Mouse (Mus musculus): Measurements from ENCODE around the gene Basp1.

Gene Basp1

DNA sequence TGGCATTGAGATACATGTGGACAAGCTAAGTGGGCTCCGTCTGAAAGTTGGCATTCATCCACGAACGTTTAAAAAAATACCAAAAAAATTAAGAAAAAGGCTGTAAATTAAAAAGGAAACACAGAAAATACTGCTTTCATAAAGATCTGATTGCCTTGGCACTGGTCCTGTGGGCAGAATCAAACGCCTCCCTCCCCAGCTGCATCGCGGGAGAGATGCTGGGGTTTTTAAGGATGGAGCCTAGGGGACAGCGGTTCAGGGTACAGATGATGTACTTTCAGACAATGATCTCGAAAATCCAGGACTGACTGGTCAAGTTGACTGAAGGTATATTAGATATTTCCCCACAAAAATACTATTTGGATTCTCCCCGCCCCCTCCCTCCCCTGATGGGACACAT lies 49.9 kb downstream of the Basp1 start:
- no peak for DNase-seq (ENCODE audit: low spot score)

DNA sequence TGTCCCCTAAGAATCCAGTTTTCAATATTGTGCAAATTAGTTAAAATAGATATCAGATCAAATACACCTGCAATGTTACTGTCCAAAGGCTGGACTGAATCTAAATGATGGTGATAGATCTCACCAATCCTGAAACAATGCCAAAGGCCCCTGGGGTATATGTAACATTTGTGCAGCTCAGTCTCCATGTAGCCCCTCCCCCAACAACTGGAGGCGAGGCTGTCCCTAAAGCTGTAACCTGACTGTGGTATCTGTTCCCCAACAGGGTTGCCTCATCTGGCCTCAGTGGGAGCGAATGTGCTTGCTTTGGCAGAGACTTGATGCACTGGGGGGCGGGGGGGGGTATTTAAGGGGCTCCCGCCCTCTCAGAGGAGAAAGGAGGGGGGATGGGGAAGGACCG lies 52.7 kb downstream of the Basp1 start:
- no peak for DNase-seq (ENCODE audit: low spot score)

DNA sequence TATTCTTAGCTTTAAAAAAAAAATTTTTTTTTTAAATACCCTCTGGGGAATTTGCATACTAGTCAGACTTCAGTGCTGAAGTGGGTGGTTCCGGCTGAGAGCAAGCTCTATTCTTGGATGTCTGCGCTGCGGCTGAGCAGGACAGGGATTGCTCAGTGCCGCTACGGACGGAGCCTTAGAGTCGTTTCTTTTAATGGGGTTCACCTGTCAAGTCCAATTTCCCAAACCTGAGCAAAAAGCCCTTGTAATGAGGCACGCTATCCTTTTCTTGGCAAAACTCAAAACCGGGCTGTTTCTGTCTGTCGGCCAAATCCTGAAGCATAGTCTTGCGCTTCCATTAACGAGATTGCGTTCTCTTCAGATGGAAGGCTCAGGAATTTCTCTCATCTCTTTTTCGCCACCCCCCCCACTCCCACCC lies 54.9 kb downstream of the Basp1 start:
- DNase-seq (ENCODE audit: low spot score), result no peak

DNA sequence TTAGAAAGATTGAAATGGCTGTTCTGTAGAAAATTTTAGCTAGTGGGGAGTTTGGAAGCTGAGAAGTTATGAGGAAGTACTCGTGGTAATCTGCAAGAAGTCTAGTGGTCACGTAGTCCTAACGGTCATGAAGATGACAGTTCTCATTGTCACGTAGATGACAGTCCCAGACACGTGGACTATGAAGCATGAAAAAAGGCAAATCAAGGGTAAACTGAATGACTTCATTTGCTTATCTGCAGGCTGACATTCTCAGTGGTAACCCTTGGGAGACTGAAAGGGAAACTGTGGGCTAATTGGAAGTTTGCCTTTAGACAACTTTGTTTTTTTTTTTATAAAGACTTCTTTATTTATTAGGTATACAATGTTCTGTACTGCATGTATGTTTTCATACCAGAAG lies 58.2 kb downstream of the Basp1 start:
- DNase-seq (ENCODE audit: low spot score), result no peak

DNA sequence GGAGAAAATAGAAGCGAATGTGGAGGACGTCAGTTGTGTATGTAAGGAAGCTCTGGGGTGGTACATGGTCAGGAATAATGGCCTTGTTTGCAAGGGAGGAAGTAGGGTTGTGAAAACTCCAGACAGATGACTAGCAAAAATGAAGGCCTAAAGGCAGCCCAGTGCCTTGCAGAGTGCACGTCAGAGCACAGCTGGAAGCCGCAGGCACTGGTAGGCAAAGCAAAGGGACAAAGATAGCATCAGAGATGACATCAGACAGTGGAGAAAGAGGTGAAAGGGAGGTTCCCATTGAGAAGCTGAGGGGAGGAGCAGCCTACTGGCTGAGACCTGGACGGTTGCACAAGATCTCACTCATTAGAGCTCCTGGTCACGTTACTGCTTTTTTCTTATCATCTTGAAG lies 58.8 kb downstream of the Basp1 start:
- DNase-seq (ENCODE audit: low spot score), result no peak

DNA sequence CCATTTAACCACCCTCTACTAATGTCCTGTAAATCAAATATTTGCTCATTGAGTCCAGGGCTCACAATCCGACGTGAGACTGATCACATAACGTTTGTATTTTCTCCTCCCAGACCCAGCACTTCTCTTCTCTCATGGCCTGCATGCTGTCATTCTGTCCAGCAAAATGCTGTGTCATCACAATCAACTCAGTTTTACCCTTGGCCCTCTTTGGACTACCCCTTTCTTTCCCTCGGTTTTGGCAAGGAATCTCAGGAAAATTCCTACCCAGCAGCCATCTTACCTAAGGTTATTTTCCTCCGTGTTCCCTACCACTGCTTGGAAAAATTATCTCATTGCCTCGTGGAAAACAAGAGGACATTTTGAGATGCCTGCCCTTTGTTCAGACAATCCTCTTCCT lies 60.1 kb downstream of the Basp1 start:
- no peak for DNase-seq (ENCODE audit: low spot score)

DNA sequence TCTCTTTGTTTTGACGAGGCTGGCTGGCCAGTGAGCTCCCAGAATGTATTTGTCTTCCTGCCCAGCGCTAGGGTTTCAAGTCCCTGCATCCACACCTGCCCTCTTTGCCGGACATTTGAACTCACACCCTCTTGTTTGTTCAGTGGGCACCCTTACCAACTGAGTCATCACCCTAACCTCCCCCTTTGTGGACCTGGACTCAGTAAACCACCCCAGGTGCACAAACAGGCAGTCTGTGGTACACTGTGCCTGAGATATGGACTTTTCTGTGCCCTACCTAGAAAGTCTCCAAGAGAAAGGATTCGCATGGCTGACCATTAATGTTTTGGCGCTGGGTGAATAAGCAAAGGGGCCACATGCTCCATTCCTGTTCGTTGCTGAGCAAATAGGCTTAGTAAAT lies 70.3 kb downstream of the Basp1 start:
- no peak for DNase-seq (ENCODE audit: low spot score)

DNA sequence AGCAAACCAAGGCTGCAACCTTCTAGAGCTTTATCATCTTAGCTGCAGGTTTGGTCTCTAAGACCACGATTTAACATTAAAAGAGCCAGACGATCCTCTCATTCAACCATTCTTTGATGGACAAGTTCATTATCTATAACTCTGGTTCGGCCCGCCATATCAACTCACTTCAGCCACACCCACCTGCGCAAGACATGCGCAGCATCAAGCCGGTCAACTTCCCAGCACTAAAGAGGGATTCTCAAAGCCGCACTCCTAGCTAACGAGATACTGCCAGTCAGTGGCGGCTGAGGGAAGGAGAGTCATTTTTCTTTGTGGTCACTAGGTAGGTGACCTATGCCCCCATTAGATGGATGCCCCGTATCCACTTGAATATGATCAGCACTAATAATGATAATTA lies 78.3 kb downstream of the Basp1 start:
- DNase-seq (ENCODE audit: low spot score), result no peak

DNA sequence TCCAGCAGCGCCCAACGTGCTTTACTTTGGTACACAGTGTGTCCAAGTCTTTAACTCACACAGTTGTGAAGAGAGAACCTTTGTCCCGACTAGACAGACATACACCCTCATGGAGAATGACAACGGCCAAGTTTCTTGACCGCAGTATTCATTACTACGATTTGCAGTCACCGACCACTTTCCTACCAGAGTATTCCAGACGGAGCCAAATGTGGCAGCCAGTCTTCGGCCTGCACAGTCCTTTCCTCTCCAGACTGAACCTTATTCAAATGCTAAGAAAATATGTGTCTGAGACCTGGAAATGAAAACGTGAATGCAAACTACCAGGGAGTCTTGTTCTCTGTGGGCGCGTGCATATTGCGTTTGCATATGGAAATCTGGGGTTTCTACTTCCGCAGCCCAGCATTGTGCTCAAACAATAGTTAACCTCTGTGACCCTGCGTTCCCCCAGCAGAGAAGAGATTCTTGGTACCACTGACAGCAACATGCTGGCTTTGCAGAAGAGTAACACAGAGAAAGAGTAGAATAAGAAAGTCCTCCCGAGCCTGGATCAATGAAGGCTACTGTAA lies 81.6 kb downstream of the Basp1 start:
- no peak for DNase-seq (ENCODE audit: low spot score)

DNA sequence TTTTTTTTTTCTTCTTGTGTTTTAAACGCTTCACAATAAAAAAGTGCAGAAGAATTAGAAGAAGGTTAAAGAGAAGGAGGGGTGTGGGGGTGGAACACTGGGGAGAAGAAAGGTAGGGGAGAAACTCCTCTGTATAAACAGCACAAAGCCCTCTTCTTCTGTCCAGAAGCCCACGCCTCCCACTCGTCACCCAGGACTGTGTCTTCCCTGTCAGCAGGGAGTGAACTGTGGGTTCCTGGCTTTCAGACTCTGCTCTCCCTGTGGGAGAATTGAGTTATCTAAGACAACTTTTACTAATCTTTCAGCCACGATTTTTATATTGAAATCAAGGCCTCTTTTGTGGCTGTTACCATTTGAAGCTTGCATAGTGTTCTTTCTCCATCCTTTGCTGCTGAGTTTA lies 82.6 kb downstream of the Basp1 start:
- DNase-seq (ENCODE audit: low spot score), result no peak

DNA sequence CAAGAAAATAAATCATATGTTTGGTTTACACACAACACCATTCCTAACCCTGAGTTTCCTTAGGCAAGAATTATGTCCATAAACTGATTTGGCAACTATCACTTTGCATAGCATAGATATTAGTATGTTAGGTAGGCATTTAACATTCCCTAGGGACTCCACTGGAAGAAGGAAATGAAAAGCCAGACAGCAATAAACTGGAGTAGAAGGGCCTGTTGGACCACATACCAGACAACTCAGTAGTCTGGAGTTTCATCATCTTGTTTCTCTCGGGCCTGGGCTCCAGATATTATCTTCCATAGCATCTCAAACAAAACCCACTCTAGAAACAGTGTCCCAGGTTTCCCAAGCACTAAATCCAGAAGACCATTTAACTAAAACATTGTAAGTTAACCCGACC lies 91.0 kb downstream of the Basp1 start:
- no peak for DNase-seq (ENCODE audit: low spot score)

DNA sequence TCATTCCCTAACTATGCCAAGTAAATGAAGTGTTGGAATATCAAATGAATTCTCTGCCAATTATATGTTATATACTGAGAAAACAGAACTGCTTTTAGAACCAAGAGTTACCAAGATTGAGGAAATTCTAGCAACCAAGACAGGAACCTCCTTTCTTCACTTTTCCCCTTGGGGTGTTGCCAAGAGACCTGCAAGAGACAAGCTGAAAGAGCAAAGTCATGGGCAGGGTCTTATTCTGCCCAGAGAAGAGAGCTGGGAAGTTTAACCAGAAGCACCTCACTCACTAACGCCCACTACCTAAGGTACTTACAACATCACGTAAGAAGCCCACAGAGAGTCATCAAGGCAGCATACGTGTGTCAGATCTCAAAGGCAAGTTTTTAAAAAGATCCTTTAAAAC lies 91.5 kb downstream of the Basp1 start:
- DNase-seq (ENCODE audit: low spot score), result no peak

DNA sequence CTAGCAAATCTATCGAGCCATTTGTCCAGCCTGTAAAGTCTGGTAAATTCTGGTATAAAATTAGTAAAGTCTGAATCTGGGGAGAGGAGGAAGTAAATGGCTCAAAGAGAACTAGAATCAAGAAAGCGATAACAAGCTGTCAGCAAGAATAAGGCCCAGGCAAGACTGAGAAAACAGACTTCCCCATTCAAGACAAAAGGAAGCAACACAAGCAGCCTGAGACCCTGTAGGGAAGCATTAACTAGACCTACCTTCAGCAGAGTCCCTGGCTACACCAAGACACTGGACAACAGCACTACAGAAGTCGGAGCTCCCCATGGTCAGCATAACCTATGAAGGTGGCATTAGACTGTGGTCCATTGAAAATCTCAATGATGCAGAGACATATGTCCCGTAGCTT lies 91.9 kb downstream of the Basp1 start:
- DNase-seq (ENCODE audit: low spot score), result no peak

DNA sequence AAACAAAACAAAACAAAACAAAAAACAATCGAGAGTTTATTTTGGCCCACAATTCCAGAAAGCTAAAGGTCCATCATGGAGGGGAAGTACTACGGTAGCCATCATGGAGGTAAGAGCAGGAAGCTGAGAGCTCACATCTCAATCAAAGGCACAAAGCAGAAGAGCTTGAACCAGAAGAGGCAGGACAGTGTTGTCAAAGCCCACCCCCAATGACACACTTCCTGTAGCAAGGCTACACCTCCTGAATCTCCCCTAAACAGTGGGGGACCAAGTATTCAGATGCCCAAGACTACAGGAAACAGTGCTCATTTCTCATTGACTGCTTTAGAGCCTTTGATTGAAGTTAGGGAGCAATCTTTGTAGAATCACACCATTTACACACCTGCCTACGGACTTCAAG lies 99.1 kb downstream of the Basp1 start:
- no peak for DNase-seq (ENCODE audit: low spot score)

Measured in T-cell, adult 2 months (primary cell).